Mouse (Mus musculus): ENCODE data around the gene St6gal2. TPM values are rescaled to one million over a fixed set of nuclear protein-coding genes. Genes with fewer than 3 reads are reported as not detected.

Gene St6gal2
- polyA plus RNA-seq, 1 experiment from 2014 or later, result 18.7 TPM

DNA sequence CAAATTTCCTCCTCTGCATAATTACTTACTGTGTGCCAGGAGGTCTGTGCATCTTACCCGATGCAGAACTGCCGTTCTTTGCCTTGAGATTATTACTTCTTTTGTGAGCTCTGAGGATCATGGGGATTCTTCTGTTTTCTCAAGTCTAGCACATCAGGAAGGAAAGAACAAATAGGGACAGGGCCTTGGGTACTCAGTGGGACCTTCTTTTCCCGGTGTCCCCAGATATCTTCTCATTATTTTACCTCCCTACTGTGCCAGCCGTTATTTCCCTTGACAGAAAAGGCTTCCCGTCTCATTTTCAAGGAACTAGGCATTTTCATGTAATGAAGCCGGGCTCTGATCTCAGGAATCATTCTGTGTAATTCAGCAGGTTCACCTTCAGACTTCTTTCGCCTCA, 34.2 kb downstream of the St6gal2 start:
- ATAC-seq, result 0 out of 2 replicates have a peak, but pooled peaks have one; percentile 17
- H3K4me3 ChIP-seq (replicated peaks), result no peak overlapping the region
- H3K4me2 ChIP-seq (replicated peaks), result no peak overlapping the region
- no peaks in the 10 kb centered on the region for H3K27me3 ChIP-seq
- H3K9ac ChIP-seq (replicated peaks), result no peak overlapping the region
- 68% methylated on average over 7 of the region's 7 CpGs for WGBS
- H3K27ac ChIP-seq, result 0 out of 2 replicates have a peak overlapping the region, but pooled peaks have one; percentile 35
- H3K9me3 ChIP-seq, result no peaks in the 10 kb centered on the region
- H3K36me3 ChIP-seq, result peaks cover 21% of the 10 kb centered on the region
- H3K4me1 ChIP-seq (replicated peaks), result no peaks in the 10 kb centered on the region

DNA sequence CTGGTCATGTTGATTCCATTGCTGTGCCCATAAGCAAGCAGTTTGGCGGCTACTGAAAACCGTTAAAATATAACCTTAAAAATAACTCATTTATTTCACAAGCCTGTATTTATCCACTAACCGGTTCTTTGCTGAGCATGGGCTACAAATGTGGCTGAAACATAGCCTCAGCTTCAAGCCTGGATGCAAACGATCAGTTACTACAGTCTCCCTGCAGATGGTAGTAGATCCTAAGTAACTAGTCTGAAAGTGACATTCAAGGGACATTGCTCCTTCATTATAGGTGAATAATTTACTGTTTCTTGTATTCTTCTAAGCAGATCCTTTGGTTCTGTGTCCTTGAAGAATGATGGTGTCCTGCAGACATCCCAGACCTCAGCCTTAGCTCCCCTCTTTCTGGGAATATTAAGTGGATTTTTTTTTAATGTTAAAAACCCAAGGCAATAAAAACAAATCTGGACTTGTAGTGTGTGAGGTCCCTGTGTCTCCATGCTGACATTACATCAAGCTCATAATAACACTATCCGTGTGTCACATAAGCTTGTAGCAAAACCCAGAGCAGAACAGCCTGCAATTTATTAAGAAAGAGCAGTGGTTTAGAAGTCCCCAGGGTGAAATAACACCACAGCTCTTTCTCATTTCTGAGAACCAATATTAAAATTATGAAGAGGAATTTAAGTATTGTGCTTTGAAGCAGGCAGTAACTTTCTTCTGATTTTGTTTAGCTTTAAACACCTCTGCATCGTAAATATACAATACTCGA, 39.1 kb downstream of the St6gal2 start:
- peaks cover 15% of the 10 kb centered on the region for H3K36me3 ChIP-seq
- H3K27ac ChIP-seq, result no peak overlapping the region
- no peaks in the 10 kb centered on the region for H3K9me3 ChIP-seq
- ATAC-seq, result no peak
- no peak overlapping the region for H3K4me3 ChIP-seq (replicated peaks)
- no peaks in the 10 kb centered on the region for H3K4me1 ChIP-seq (replicated peaks)
- no peak overlapping the region for H3K9ac ChIP-seq (replicated peaks)
- H3K27me3 ChIP-seq, result no peaks in the 10 kb centered on the region
- 92% methylated on average over 7 of the region's 7 CpGs for WGBS
- H3K4me2 ChIP-seq (replicated peaks), result no peak overlapping the region

GRCm38 (mm10) chr17:55531872-55532271, 86.7 kb downstream of the St6gal2 start:
- H3K27me3 ChIP-seq, result no peaks in the 10 kb centered on the region
- no peaks in the 10 kb centered on the region for H3K4me1 ChIP-seq (replicated peaks)
- WGBS, result 89% methylated on average over 7 of the region's 7 CpGs
- no peak for ATAC-seq
- no peak overlapping the region for H3K4me3 ChIP-seq (replicated peaks)
- H3K36me3 ChIP-seq, result no peaks in the 10 kb centered on the region
- no peaks in the 10 kb centered on the region for H3K9me3 ChIP-seq
- H3K4me2 ChIP-seq (replicated peaks), result no peak overlapping the region
- no peak overlapping the region for H3K9ac ChIP-seq (replicated peaks)
- H3K27ac ChIP-seq, result no peak overlapping the region

GRCm38 (mm10) chr17:55548476-55548875, 103.3 kb downstream of the St6gal2 start:
- no peak for ATAC-seq
- Histone ChIP-seq H3K9me3 (no peaks in the 10 kb centered on the region), H3K4me2 (replicated peaks) (no peak overlapping the region), H3K27ac (no peak overlapping the region), H3K4me1 (replicated peaks) (no peaks in the 10 kb centered on the region), H3K9ac (replicated peaks) (no peak overlapping the region), H3K27me3 (no peaks in the 10 kb centered on the region), H3K4me3 (replicated peaks) (no peak overlapping the region), H3K36me3 (no peaks in the 10 kb centered on the region)
- WGBS, result 88% methylated on average over 1 of the region's 1 CpGs

- Histone ChIP-seq H3K4me2 (replicated peaks) (no peak overlapping the region), H3K4me3 (replicated peaks) (no peak overlapping the region), H3K27me3 (no peaks in the 10 kb centered on the region), H3K4me1 (replicated peaks) (no peaks in the 10 kb centered on the region), H3K36me3 (no peaks in the 10 kb centered on the region), H3K9ac (replicated peaks) (no peak overlapping the region), H3K27ac (no peak overlapping the region), H3K9me3 (no peaks in the 10 kb centered on the region)
- no peak for ATAC-seq
- 66% methylated on average over 2 of the region's 2 CpGs for WGBS
Observed at GRCm38 (mm10) chr17:55561774-55562173, 116.6 kb downstream of the St6gal2 start.

Other genes starting within 250 kb of the St6gal2 start
- not detected in 2 replicates for gene Vmn2r118, start 179.8 kb downstream of the St6gal2 start, polyA plus RNA-seq (2015; fragmentation: Nextera tagmentation; extraction: Ambion mirVana)